Mouse (Mus musculus): ENCODE results near the gene Gm10135.
"Not testable (repeated sequence)": the region's sequence is repeated elsewhere in the genome, so short reads cannot be mapped to it uniquely, and the experiment has no call there.

Gm10135 gene

DNA sequence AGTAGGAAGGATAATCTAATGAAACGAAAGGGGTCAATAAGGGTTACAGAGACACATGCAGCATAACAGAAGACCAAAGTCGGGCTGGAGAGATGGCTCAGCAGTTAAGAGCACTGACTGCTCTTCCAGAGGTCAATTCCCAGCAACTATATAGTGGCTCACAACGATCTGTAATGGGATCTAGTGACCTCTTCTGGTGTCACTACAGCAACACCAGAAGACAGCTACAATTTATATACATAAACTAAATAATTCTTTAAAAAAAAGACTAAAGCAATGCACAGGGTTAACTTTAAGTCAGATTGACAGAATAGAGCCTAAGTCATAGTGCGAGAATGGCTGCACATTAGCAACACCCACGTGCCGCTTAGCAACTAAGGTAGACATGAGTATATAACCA is 14.4 kb downstream of the Gm10135 start:
- DNase-seq (ENCODE audit: low spot score): no peak

DNA sequence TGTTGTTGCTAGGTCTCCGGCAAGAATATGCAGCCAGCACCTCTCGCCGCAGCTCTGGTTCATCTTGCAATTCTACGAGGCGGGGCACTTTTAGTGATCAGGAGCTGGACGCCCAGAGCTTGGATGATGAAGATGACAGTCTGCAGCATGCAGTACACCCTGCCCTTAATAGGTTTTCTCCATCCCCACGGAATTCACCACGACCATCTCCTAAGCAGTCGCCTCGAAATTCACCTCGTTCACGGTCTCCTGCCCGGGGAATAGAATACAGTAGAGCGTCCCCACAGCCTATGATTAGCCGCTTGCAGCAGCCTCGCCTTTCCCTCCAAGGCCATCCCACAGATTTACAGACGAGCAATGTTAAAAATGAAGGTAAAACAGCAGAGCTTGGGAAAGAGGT is 17.2 kb downstream of the Gm10135 start:
- DNase-seq (ENCODE audit: low spot score): no peak

DNA sequence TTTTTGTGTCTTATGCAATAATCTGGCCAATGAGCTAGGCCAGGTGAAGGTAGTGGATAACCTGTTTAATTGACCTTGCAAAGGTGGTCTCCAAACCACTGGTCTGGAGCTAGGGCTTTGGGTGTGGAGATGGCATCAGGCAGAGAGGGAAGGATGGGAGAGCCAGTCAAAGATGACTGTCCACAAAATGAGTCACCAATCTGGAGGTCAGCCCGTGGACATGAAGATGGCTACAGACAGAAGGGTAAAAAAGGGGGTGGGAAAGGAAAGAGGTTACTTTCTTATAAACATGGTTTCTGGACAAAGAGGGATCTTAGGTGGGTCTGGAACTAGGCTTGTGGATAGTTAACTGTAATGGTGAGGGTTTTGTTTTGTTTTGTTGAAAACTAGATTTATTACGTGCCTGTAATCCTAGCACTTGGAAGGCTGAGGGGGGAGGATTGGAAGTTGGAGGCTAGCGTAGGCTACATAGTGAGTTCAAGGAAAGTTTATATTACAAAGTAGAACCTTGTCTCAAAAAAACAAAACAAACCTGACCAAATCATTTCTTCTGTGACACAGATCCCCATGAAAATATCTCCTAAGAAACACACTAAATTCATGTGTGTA is 20.4 kb downstream of the Gm10135 start:
- DNase-seq (ENCODE audit: low spot score): no peak

- DNase-seq (ENCODE audit: low spot score): no peak
These were observed 24.2 kb downstream of the Gm10135 start for GRCm38 (mm10) chr5:72950252-72950651.

- no peak for DNase-seq (ENCODE audit: low spot score)
These were observed 26.4 kb downstream of the Gm10135 start for GRCm38 (mm10) chr5:72948136-72948535.

- no peak for DNase-seq (ENCODE audit: low spot score)
These were observed 33.5 kb downstream of the Gm10135 start for GRCm38 (mm10) chr5:72940906-72941432.

- DNase-seq (ENCODE audit: low spot score): no peak
These were observed 35.2 kb downstream of the Gm10135 start for GRCm38 (mm10) chr5:72939311-72939710.

DNA sequence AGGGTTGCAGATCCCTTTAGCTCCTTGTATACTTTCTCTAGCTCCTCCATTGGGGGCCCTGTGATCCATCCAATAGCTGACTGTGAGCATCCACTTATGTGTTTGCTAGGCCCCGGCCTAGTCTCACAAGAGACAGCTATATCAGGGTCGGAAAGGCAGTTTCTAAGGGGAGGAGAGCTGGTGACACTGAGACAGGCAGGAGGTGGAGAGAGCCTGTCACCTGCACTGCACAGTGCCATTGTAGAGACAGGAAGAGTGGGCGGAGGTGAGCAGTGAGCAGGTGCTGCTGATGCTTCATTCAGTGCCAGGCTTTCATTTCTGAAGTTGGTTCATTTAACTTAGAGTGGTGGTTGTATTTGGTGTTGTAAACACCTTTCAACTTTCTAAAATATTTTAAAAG is 36.1 kb downstream of the Gm10135 start:
- not testable (repeated sequence) for DNase-seq (ENCODE audit: low spot score)

DNA sequence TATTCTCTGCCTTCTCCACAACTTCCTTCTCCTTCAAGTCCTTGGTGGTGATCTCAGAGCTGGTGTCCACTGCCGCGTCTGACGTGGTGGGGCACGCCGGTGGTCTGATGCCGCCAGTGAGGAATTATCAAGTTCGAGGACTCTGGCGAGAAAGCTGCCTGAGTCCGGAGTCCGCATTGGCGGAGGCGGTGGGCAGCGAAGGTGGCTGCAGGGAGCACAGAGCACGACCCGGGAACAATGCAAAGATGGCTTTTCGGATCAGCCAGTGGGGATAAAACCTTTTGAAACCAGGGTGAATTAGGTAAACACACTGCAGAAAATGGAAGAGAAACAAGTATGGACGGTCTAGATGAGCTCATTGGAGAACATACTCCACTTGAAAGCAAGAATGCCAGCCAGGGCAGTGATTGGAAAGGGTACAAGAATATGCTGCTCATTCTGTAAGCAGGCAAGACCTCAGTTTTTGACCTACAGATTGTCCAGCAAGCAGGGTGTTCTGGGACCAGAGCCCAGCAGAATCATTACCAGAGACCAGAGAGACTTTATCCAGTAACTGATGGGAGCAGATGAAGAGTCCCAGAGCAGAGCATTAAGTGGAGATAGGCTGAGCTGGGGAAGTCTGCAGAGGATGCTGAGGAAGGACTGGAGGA is 41.4 kb downstream of the Gm10135 start:
- no peak for DNase-seq (ENCODE audit: low spot score)

- DNase-seq (ENCODE audit: low spot score): no peak
These were observed 47.4 kb downstream of the Gm10135 start for GRCm38 (mm10) chr5:72927074-72927473.

DNA sequence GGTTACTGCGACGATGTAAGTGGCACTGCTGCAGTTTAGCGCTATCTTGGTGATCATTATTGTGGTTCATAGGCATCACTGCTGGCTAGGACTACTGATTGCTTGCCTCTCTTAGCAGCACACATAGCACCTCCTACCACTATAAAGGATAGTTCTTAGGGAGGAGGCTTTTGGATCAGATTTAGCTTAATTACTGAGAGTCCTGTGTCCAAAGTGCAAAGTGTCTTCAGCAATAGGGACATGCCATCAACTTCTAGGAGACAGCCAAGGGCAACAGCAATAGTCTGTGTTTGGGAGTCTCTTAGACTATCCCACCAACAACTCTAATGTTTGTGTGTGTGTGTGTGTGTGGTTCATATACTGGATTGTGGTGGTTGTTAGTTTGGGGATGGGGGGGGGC is 51.7 kb downstream of the Gm10135 start:
- DNase-seq (ENCODE audit: low spot score): no peak

- DNase-seq (ENCODE audit: low spot score): no peak
These were observed 53.3 kb downstream of the Gm10135 start for GRCm38 (mm10) chr5:72921171-72921570.

DNA sequence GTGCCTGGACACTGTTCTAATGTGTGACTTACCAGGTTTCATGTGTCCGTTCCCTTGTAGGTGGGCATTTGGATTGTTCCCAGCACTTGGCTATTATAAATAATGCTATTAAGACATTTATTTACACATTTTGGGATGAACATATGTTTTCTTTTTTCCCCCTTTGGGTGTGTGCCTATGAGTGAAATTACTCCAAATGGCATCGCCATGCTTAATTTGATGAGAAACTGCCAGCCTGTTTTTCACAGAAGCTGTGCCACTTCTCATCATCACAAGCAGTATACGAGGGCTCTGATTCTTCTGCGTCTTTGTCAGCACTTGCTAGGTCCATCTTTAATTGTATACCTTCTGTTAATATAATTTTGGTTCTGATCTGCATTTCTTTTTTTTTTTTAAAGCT is 54.1 kb downstream of the Gm10135 start:
- no peak for DNase-seq (ENCODE audit: low spot score)

- DNase-seq (ENCODE audit: low spot score): no peak
These were observed 57.7 kb downstream of the Gm10135 start for GRCm38 (mm10) chr5:72916851-72917250.

GRCm38 (mm10) chr5:72916048-72916447 is 58.5 kb downstream of the Gm10135 start:
- DNase-seq (ENCODE audit: low spot score): no peak
